Comparison of ENCODE assay signal across 13 mouse cellular contexts in genomic region chr12:26631795-26632122, GRCm38 (mm10).
DNase-seq lines count a peak whose midpoint lies in the region; ATAC-seq and TF ChIP-seq lines count a peak whose summit lies in the region.
"Had no signal": no experiment of that assay in that cellular context is flagged by ENCODE, and none has a peak within 500 bp of the region (broad histone marks: within the 10 kb centered on the region; RNA-seq: fewer than 3 reads in every experiment).

No protein-coding gene starts in this region.

- DNase-seq in lung, embryonic 14.5 days, result peak; percentile 45
- DNase-seq in lung, postnatal 0 days (ENCODE audit: low spot score), result no peak
- DNase-seq in forebrain, postnatal 0 days, result peak; percentile 76
- no peak for DNase-seq in kidney, postnatal 14 days
- no peak for DNase-seq in gastrocnemius, postnatal 14 days
- DNase-seq in lung, postnatal 25 days (ENCODE audit: low spot score), result no peak
- DNase-seq: right cerebral cortex, adult 18-20 months had no signal

- TF ChIP-seq CTCF in lung, embryonic 14.5 days (IDR thresholded peaks at IDR 0.05; ENCODE audit: low read depth), result no peak
- TF ChIP-seq CTCF in lung, postnatal 0 days (IDR thresholded peaks at IDR 0.05), result no peak
- TF ChIP-seq CTCF in forebrain, postnatal 0 days (IDR thresholded peaks at IDR 0.05; ENCODE audit: low read depth), result no peak

- no peaks in the 10 kb centered on the region for H3K36me3 ChIP-seq in lung, embryonic 14.5 days (ENCODE audit: insufficient read depth)
- H3K36me3 ChIP-seq in lung, postnatal 0 days (ENCODE audit: insufficient read depth, low read length), result no peaks in the 10 kb centered on the region
- no peaks in the 10 kb centered on the region for H3K36me3 ChIP-seq in forebrain, postnatal 0 days (ENCODE audit: insufficient read depth)
- no peaks in the 10 kb centered on the region for H3K36me3 ChIP-seq in limb, embryonic 13.5 days
- H3K36me3 ChIP-seq in neural tube, embryonic 15.5 days, result no peaks in the 10 kb centered on the region
- H3K36me3 ChIP-seq: heart, embryonic 15.5 days; kidney, embryonic 15.5 days; limb, embryonic 15.5 days had no signal

- no peak overlapping the region for H3K4me2 ChIP-seq in lung, embryonic 14.5 days
- no peak overlapping the region for H3K4me2 ChIP-seq in lung, postnatal 0 days (replicated peaks; ENCODE audit: low read depth, low read length)
- no peak overlapping the region for H3K4me2 ChIP-seq in forebrain, postnatal 0 days (ENCODE audit: low read depth)
- H3K4me2 ChIP-seq in limb, embryonic 13.5 days (replicated peaks), result peak overlapping the region; percentile 19; the same call in 1 of the 2 replicates
- H3K4me2 ChIP-seq in neural tube, embryonic 15.5 days, result peak overlapping the region; percentile 22; the same call in 1 of the 2 replicates
- H3K4me2 ChIP-seq: heart, embryonic 15.5 days; kidney, embryonic 15.5 days; limb, embryonic 15.5 days had no signal

- intact Hi-C loops in gastrocnemius, postnatal 14 days (cut with DNase I; ENCODE audit: low total_unique reads), result no loop called here

- no peak overlapping the region for H3K4me3 ChIP-seq in lung, embryonic 14.5 days (ENCODE audit: low read depth, low read length)
- H3K4me3 ChIP-seq in lung, postnatal 0 days (ENCODE audit: low read depth, low read length), result no peak overlapping the region
- H3K4me3 ChIP-seq in forebrain, postnatal 0 days (ENCODE audit: low read depth, low read length), result no peak overlapping the region
- H3K4me3 ChIP-seq in limb, embryonic 13.5 days, result no peak overlapping the region
- no peak overlapping the region for H3K4me3 ChIP-seq in neural tube, embryonic 15.5 days (replicated peaks)
- H3K4me3 ChIP-seq: heart, embryonic 15.5 days; kidney, embryonic 15.5 days; limb, embryonic 15.5 days had no signal

- H3K9ac ChIP-seq in lung, embryonic 14.5 days, result 0 out of 2 replicates have a peak overlapping the region, but pooled peaks have one; percentile 30
- no peak overlapping the region for H3K9ac ChIP-seq in lung, postnatal 0 days (replicated peaks; ENCODE audit: low read depth)
- peak overlapping the region; percentile 29; the same call in 1 of the 2 replicates for H3K9ac ChIP-seq in forebrain, postnatal 0 days
- H3K9ac ChIP-seq in limb, embryonic 13.5 days, result no peak overlapping the region
- no peak overlapping the region for H3K9ac ChIP-seq in neural tube, embryonic 15.5 days (replicated peaks)
- H3K9ac ChIP-seq: heart, embryonic 15.5 days; kidney, embryonic 15.5 days; limb, embryonic 15.5 days had no signal

- H3K9me3 ChIP-seq in lung, embryonic 14.5 days (ENCODE audit: low read depth, low read length), result no peaks in the 10 kb centered on the region
- no peaks in the 10 kb centered on the region for H3K9me3 ChIP-seq in lung, postnatal 0 days (ENCODE audit: low read length)
- H3K9me3 ChIP-seq in forebrain, postnatal 0 days (ENCODE audit: low read length), result no peaks in the 10 kb centered on the region
- no peaks in the 10 kb centered on the region for H3K9me3 ChIP-seq in limb, embryonic 13.5 days
- no peaks in the 10 kb centered on the region for H3K9me3 ChIP-seq in neural tube, embryonic 15.5 days (replicated peaks)
- H3K9me3 ChIP-seq: heart, embryonic 15.5 days; kidney, embryonic 15.5 days; limb, embryonic 15.5 days had no signal

- no peak for TF ChIP-seq EP300 in lung, postnatal 0 days (IDR thresholded peaks at IDR 0.05)

- peak; percentile 54; the same call in 1 of the 2 replicates for ATAC-seq in lung, embryonic 14.5 days (ENCODE audit: insufficient read depth)
- ATAC-seq in lung, postnatal 0 days, result no peak
- ATAC-seq in forebrain, postnatal 0 days, result peak; percentile 90
- ATAC-seq in limb, embryonic 13.5 days (ENCODE audit: low FRiP score, low read depth), result peak; percentile 66; the same call in 1 of the 2 replicates
- ATAC-seq in neural tube, embryonic 15.5 days (ENCODE audit: low FRiP score), result peak; percentile 84

- no peak overlapping the region for H3K27ac ChIP-seq in lung, embryonic 14.5 days (ENCODE audit: low read depth)
- H3K27ac ChIP-seq in lung, postnatal 0 days (ENCODE audit: low read length), result no peak overlapping the region
- peak overlapping the region; percentile 87 for H3K27ac ChIP-seq in forebrain, postnatal 0 days (ENCODE audit: low read depth, low read length)
- peak overlapping the region; percentile 79; the same call in 1 of the 2 replicates for H3K27ac ChIP-seq in limb, embryonic 13.5 days
- peak overlapping the region; percentile 73 for H3K27ac ChIP-seq in neural tube, embryonic 15.5 days (replicated peaks)
- H3K27ac ChIP-seq: heart, embryonic 15.5 days; kidney, embryonic 15.5 days; limb, embryonic 15.5 days; macrophage had no signal

- H3K4me1 ChIP-seq in lung, embryonic 14.5 days (ENCODE audit: insufficient read depth), result peaks cover 3% of the 10 kb centered on the region; the same call in 1 of the 2 replicates
- no peaks in the 10 kb centered on the region for H3K4me1 ChIP-seq in lung, postnatal 0 days (ENCODE audit: insufficient read depth, low read depth, low read length)
- H3K4me1 ChIP-seq in forebrain, postnatal 0 days (ENCODE audit: insufficient read depth), result peaks cover 23% of the 10 kb centered on the region
- peaks cover 24% of the 10 kb centered on the region for H3K4me1 ChIP-seq in limb, embryonic 13.5 days
- H3K4me1 ChIP-seq in neural tube, embryonic 15.5 days, result peaks cover 23% of the 10 kb centered on the region

- WGBS in lung, embryonic 14.5 days, result 28% methylated on average over 1 of the region's 1 CpGs
- WGBS in lung, postnatal 0 days, result 41% methylated on average over 1 of the region's 1 CpGs
- 6% methylated on average over 1 of the region's 1 CpGs for WGBS in forebrain, postnatal 0 days
- 24% methylated on average over 1 of the region's 1 CpGs for WGBS in limb, embryonic 13.5 days
- 13% methylated on average over 1 of the region's 1 CpGs for WGBS in neural tube, embryonic 15.5 days

- H3K27me3 ChIP-seq in lung, embryonic 14.5 days (ENCODE audit: insufficient read depth, low read length), result no peaks in the 10 kb centered on the region
- no peaks in the 10 kb centered on the region for H3K27me3 ChIP-seq in lung, postnatal 0 days (replicated peaks; ENCODE audit: insufficient read depth, low read length)
- H3K27me3 ChIP-seq in forebrain, postnatal 0 days (ENCODE audit: insufficient read depth, low read length), result no peaks in the 10 kb centered on the region
- no peaks in the 10 kb centered on the region for H3K27me3 ChIP-seq in limb, embryonic 13.5 days
- H3K27me3 ChIP-seq in neural tube, embryonic 15.5 days (replicated peaks), result no peaks in the 10 kb centered on the region
- H3K27me3 ChIP-seq: heart, embryonic 15.5 days; kidney, embryonic 15.5 days; limb, embryonic 15.5 days had no signal

Comparison
In these comparisons a context has a peak if more than half of its experiments do, and no peak if none do; other contexts are left out.
1. DNase-seq: peak in lung, embryonic 14.5 days (single experiment) and forebrain, postnatal 0 days (single experiment); none in lung, postnatal 0 days (single experiment), kidney, postnatal 14 days (single experiment), gastrocnemius, postnatal 14 days (single experiment) and lung, postnatal 25 days (single experiment).
2. H3K9ac ChIP-seq: peak in lung, embryonic 14.5 days (single experiment) and forebrain, postnatal 0 days (single experiment); none in lung, postnatal 0 days (single experiment), limb, embryonic 13.5 days (single experiment) and neural tube, embryonic 15.5 days (single experiment).
3. H3K27ac ChIP-seq: peak in forebrain, postnatal 0 days (single experiment), limb, embryonic 13.5 days (single experiment) and neural tube, embryonic 15.5 days (single experiment); none in lung, embryonic 14.5 days (single experiment) and lung, postnatal 0 days (single experiment).
4. H3K4me2 ChIP-seq: peak in limb, embryonic 13.5 days (single experiment) and neural tube, embryonic 15.5 days (single experiment); none in lung, embryonic 14.5 days (single experiment), lung, postnatal 0 days (single experiment) and forebrain, postnatal 0 days (single experiment).